Mouse (Mus musculus) myocyte (in vitro differentiated cells): ENCODE data around the gene S100pbp. TPM values are rescaled to one million over a fixed set of nuclear protein-coding genes. Genes with fewer than 3 reads are reported as not detected.

Experiments
- H3K27me3 ChIP-seq: one replicate; pipeline ENCODE4 v1.6.1; 2011; ENCODE audit not compliant: control insufficient read depth, insufficient read depth, insufficient read length
- H3K36me3 ChIP-seq: one replicate; pipeline ENCODE4 v1.6.1; 2011; ENCODE audit not compliant: control insufficient read depth, insufficient read depth
- H3K4me2 ChIP-seq: one replicate; pipeline ENCODE4 v1.6.1; 2011; ENCODE audit warnings: low read depth, control low read depth
- H3K4me3 ChIP-seq: one replicate; pipeline ENCODE4 v1.5.1; 2011; ENCODE audit warnings: mild to moderate bottlenecking, control low read depth, moderate library complexity
- H3K79me2 ChIP-seq: one replicate; pipeline ENCODE4 v1.6.1; 2011; ENCODE audit not compliant: control insufficient read depth, insufficient read depth
- H3ac ChIP-seq: one replicate; pipeline ENCODE4 v1.6.1; 2011; ENCODE audit not compliant: control insufficient read depth, insufficient read length
- CEBPB ChIP-seq: IDR thresholded peaks from 2 replicates; pipeline ENCODE4 v1.6.1; 2011; ENCODE audit warnings: mild to moderate bottlenecking, moderate library complexity; ENCODE audit not compliant: poor library complexity, insufficient read depth, severe bottlenecking
- E2F4 ChIP-seq: IDR thresholded peaks from one replicate; pipeline ENCODE4 v1.6.1; 2011; ENCODE audit warnings: mild to moderate bottlenecking, control low read depth, moderate library complexity; ENCODE audit not compliant: insufficient read depth
- MAX ChIP-seq: IDR thresholded peaks from one replicate; pipeline ENCODE4 v1.6.1; 2011; ENCODE audit warnings: low read depth, mild to moderate bottlenecking, control low read depth
- MYOD1 ChIP-seq, 3 experiments: IDR thresholded peaks; one replicate each; pipeline ENCODE4 v1.6.1; 2011; ENCODE audit warnings: control low read depth in 2 of 3, low read depth in 2 of 3, mild to moderate bottlenecking in 2 of 3, moderate library complexity in 1 of 3; ENCODE audit not compliant: insufficient read length in 2 of 3, control insufficient read depth in 1 of 3
- MYOG ChIP-seq, 3 experiments: IDR thresholded peaks; one replicate each; pipeline ENCODE4 v1.6.1; 2011; ENCODE audit warnings: control low read depth in 2 of 3, low read depth in 2 of 3, mild to moderate bottlenecking in 2 of 3; ENCODE audit not compliant: insufficient read length in 2 of 3, control insufficient read depth in 1 of 3, insufficient read depth in 1 of 3
- POLR2A ChIP-seq: IDR thresholded peaks from one replicate; pipeline ENCODE4 v1.6.1; 2011; ENCODE audit warnings: low read depth, mild to moderate bottlenecking, control low read depth, moderate library complexity; ENCODE audit not compliant: insufficient read length
- POLR2AphosphoS2 ChIP-seq: IDR thresholded peaks from one replicate; pipeline ENCODE4 v1.6.1; 2011; ENCODE audit warnings: low read depth, control low read depth; ENCODE audit not compliant: insufficient read length
- REST ChIP-seq: IDR thresholded peaks from one replicate; pipeline ENCODE4 v1.6.1; 2011; ENCODE audit warnings: mild to moderate bottlenecking, control low read depth, moderate library complexity; ENCODE audit not compliant: insufficient read depth, insufficient read length
- SRF ChIP-seq: IDR thresholded peaks from one replicate; pipeline ENCODE4 v1.6.1; 2011; ENCODE audit warnings: low read depth; ENCODE audit not compliant: control insufficient read depth, insufficient read length
- TCF12 ChIP-seq: IDR thresholded peaks from one replicate; pipeline ENCODE4 v1.6.1; 2011; ENCODE audit warnings: mild to moderate bottlenecking, control low read depth; ENCODE audit not compliant: poor library complexity, insufficient read depth, severe bottlenecking
- TCF3 ChIP-seq: IDR thresholded peaks from one replicate; pipeline ENCODE4 v1.6.1; 2011; ENCODE audit warnings: low read depth, control low read depth; ENCODE audit not compliant: insufficient read length
- USF1 ChIP-seq: IDR thresholded peaks from one replicate; pipeline ENCODE4 v1.6.1; 2011; ENCODE audit warnings: low read depth, mild to moderate bottlenecking, control low read depth, moderate library complexity
- polyA plus RNA-seq: library from polyadenylated mRNA; unstranded; fragments of >200 nt; fragmentation: generic; extraction: Trizol; gene quantifications from one replicate; pipeline ENCODE4 v1.2.1, GENCODE M21; 2012; ENCODE audit warnings: missing spikeins

S100pbp gene
- polyA plus RNA-seq, 1 experiment = 7.8 TPM

DNA sequence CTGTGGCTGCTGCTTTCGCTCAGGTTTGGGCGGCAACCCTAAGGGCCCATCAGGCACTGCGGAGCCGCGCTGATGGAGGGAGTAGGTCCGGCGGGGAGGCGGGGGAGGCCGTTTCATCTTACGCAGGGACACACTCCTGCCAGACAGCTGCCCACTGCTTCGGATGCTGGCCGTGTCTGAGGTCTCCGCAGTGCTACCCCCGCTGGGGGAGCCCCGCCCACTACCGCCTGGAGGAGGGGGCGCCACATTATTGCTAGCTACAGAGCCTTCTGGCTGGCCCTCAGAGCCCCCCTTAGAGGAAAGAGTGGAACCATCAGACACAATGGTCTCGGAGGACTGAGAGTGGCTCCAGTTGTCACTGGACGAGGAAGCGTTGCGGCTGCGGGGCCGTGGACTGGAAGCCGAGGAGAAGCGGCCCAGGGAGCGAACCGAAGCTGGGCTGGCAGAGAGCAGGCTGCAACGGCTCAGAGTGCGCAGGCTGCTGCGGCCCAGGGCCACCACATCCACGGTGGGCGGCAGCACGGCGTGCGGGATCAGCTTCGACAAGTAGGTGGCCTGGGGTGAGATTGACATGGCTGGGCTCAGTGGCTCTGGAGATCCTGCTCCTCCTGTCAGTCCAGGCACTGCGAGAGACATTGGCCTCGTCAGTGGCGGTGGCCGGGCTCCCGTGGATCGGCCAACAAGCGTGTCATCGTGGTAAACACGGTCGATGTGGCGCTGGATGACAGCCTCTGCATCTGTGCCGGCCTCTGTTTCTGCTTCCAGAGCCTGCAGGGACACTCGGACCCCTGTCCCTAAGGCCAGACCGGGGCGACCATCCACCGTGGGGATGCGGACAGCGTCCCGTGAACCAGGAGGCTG, 34.1 kb upstream of the S100pbp start:
- Histone ChIP-seq H3K4me3 (no peak overlapping the region), H3ac (no peak overlapping the region), H3K79me2 (peaks cover 27% of the 10 kb centered on the region), H3K27me3 (no peaks in the 10 kb centered on the region), H3K36me3 (peaks cover 22% of the 10 kb centered on the region), H3K4me2 (no peak overlapping the region)
- TF ChIP-seq POLR2A = no peak
- peak; percentile 40 for TF ChIP-seq POLR2AphosphoS2
- TF ChIP-seq CEBPB = no peak

DNA sequence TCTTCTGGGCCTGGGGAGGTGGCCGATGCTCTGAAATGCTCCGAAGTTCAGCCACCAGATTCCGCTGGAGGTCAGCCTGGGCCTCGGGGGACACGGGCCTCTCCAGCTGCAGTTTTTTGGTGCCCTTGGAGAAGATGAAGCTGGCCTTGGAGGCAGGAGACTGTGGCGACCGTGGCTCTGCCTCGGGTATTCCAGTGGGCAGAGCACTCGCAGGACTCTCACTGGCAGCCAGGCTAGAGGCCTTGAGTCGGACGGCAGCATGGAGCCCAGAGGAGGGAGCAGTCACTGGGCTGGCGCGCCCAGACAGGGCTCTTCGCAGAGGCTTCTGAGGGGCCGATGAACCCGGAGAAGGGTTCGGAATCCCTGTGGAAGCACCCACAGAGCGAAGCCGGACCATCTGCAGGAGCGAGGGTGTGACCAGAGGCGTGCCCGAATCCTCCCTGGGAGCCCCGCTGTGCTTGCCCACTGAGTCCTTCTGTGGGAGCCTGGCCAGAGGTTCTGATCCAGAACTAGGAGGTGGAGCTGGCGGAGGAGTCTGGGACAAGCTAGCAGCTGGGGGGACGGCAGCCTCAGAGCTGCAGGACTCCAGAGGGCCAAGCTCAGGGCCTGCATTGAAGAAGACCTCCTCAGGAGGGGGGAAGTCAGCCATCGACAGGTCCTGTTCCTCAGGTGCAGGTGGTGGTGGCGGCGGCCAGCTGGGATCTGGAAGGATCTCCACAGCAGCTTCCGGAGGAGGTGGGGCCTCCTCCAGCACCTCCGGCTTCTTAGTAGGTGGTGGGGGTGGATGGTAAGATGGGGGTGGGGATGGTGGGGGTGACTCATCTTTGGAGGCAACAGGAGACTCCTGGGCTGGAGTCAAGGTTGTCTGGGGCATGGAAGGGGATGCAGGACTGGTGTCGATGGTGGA, 32.7 kb upstream of the S100pbp start:
- peaks cover 13% of the 10 kb centered on the region for H3K79me2 ChIP-seq
- H3K4me3 ChIP-seq = no peak overlapping the region
- no peaks in the 10 kb centered on the region for H3K27me3 ChIP-seq
- H3ac ChIP-seq = no peak overlapping the region
- H3K36me3 ChIP-seq = peaks cover 36% of the 10 kb centered on the region
- no peak for TF ChIP-seq POLR2A
- TF ChIP-seq E2F4 = no peak
- no peak for TF ChIP-seq MYOG (IDR thresholded peaks at IDR 0.05; ENCODE audit: control insufficient read depth in 1 of 3, insufficient read depth in 1 of 3, insufficient read length in 2 of 3, low read depth in 2 of 3)
- no peak for TF ChIP-seq POLR2AphosphoS2
- no peak for TF ChIP-seq MAX
- no peak for TF ChIP-seq SRF
- no peak for TF ChIP-seq CEBPB
- no peak for TF ChIP-seq REST
- TF ChIP-seq USF1 = no peak
- no peak for TF ChIP-seq MYOD1 (IDR thresholded peaks at IDR 0.05; ENCODE audit: control insufficient read depth in 1 of 3, insufficient read length in 2 of 3, low read depth in 2 of 3)
- no peak for TF ChIP-seq TCF12
- TF ChIP-seq TCF3 = no peak
- no peak overlapping the region for H3K4me2 ChIP-seq

DNA sequence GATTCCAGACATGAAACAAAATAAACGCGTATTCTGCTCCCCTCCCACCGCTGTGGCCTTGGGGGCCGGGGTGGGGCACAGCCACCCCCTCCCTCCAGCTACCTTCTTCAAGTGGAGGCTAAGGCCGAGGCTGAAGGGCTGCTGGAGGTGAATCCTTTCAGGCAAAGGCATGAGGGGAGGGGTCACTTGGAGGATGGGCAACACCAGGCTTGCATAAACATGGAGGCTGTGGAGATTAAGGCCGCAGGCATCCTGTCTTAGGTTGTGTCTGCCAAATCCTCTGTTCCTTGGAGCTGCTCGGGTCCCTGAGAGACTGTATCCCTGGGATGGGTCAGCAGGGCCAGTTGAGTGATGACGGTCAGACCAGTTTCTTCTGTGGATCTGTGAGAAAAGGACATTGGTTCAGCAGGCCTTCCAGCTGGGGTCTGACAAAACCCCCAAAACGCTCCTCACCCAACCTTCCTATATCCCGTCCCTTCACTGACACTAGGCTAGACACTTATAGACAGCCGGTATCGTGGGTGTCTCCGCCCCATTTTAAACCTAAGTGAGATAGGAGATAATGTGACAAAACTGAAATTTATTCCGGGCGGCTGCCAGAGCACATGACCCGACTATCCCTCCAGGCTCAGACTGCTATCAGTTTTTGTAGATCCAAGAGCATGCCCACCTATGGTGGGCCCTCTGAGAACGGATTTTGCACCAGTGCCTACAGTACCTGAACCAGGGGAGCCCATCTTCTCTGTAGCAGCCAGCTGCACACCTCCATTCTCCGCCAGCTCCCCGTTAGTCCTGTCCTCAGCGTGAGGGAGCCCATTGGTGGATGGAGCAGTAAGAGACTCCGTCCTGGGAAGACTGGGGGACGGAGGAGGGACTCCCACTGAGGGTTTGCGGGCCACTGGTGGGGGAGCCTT, 31.8 kb upstream of the S100pbp start:
- TF ChIP-seq POLR2AphosphoS2 (peak; percentile 75), POLR2A (no peak)
- Histone ChIP-seq H3K36me3 (peaks cover 42% of the 10 kb centered on the region), H3K79me2 (peaks cover 4% of the 10 kb centered on the region), H3ac (no peak overlapping the region), H3K4me2 (no peak overlapping the region), H3K27me3 (no peaks in the 10 kb centered on the region), H3K4me3 (no peak overlapping the region)

DNA sequence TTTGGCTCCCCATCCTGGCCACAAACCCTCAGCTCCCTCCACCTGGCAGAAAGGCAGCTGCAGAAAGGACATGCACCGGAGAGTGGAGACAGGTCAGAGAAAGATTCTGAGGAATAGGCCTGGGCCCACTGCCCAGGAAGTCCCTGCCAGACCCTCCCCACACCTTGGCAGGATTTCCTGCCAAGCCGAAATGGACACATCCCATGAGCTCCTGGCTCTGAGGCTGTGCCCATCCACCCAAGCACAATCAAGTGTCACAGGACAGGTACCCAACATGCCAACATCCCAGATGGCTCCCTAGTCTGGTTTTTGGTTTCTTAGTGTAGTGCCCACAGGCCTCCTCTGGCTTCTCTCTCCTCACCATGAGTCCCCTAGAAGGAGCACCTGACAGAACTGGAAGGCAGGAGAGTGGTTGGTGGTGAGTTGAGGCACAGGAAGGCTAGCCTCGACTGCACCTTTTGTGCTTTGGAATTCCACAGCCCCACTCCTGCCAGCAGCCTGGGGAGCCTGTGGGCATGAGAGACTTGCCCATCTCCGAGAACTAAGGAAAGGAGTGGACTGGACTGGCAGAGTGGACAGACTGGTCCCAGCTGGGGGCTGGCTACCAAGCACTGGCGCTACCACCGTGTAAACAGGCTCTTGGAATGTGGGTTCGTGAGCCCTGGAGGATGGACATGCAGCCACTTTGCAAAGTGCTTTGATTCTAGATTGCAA, 31.0 kb upstream of the S100pbp start:
- no peak overlapping the region for H3K4me2 ChIP-seq
- H3K27me3 ChIP-seq = no peaks in the 10 kb centered on the region
- no peak overlapping the region for H3K4me3 ChIP-seq
- TF ChIP-seq REST (no peak), POLR2AphosphoS2 (peak; percentile 71), POLR2A (peak; percentile 1)
- no peak overlapping the region for H3ac ChIP-seq
- H3K79me2 ChIP-seq = no peaks in the 10 kb centered on the region
- H3K36me3 ChIP-seq = peaks cover 48% of the 10 kb centered on the region

DNA sequence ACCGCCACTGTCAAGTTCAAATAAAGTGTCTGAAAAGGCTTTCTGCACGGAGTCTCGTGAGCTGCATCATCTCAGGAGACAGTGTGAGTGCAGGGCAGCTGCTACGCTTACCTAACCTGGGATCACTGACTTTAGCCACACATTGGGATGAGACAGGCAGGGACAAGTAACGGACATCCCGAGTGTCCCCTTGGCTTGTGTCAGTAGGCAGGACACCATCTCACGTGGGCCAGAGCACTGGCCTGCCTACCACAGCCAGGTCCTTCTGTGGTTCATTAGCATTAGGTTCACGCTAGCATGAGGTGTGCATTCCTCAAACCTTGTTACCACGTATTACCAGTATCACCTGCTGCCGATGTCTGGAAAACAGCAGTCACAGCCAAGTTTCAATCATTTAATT, 29.7 kb upstream of the S100pbp start:
- H3K4me2 ChIP-seq = no peak overlapping the region
- peaks cover 56% of the 10 kb centered on the region for H3K36me3 ChIP-seq
- no peaks in the 10 kb centered on the region for H3K27me3 ChIP-seq
- H3ac ChIP-seq = no peak overlapping the region
- H3K4me3 ChIP-seq = no peak overlapping the region
- TF ChIP-seq USF1 = no peak
- TF ChIP-seq POLR2A = peak; percentile 71
- peak; percentile 99 for TF ChIP-seq POLR2AphosphoS2
- no peaks in the 10 kb centered on the region for H3K79me2 ChIP-seq
